Mouse (Mus musculus): ENCODE results near the gene Pitpnb.

- no peak for TF ChIP-seq CTCF (IDR thresholded peaks at IDR 0.05; ENCODE audit: borderline replicate concordance, insufficient read depth, low read depth, low read length)
- no peak for TF ChIP-seq POLR2A (IDR thresholded peaks at IDR 0.05; ENCODE audit: borderline replicate concordance, insufficient read depth, low read length)
Observed at GRCm38 (mm10) chr5:111329782-111330416, 664 bp upstream of the Pitpnb start.
